Mouse (Mus musculus): ENCODE measurements around the gene Snx11. TPM values are rescaled to one million over a fixed set of nuclear protein-coding genes. Genes with fewer than 3 reads are reported as not detected.

Gene Snx11
- polyA plus RNA-seq, 1 experiment from 2014 or later = 20.1 TPM

DNA sequence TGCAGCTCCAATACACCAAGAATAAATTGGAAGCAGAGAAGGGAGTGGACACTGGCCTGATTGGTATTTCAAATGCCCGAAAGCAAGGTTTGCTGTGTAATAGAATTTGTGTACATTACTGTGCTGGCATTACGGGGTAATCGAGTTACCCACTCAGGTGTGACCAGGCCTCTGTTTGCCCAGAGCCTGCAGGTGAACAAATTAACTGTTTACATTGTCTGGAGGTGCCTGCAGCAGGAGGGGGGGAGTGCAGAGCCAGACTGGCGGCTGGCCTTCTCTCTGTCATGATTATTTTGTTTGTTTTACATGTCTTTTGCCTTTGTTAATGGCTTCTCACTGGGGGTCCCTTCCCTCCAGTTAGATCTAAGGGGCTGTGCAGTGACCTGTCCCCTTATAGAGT, 44.7 kb downstream of the Snx11 start:
- WGBS = 33% methylated on average over 4 of the region's 4 CpGs
- peak; percentile 62 for ATAC-seq (ENCODE audit: low FRiP score, low TSS enrichment)
- Histone ChIP-seq H3K27me3 (ENCODE audit: insufficient read depth, low read length) (no peaks in the 10 kb centered on the region), H3K4me1 (ENCODE audit: insufficient read depth, low read length) (peaks cover 63% of the 10 kb centered on the region), H3K4me3 (ENCODE audit: low read length) (no peak overlapping the region), H3K4me2 (replicated peaks; ENCODE audit: low read depth, low read length) (no peak overlapping the region), H3K36me3 (ENCODE audit: insufficient read depth, low read length) (no peaks in the 10 kb centered on the region), H3K9ac (replicated peaks; ENCODE audit: low read length) (no peak overlapping the region), H3K9me3 (ENCODE audit: low read length) (no peaks in the 10 kb centered on the region), H3K27ac (ENCODE audit: low read length) (peak overlapping the region; percentile 78)

GRCm38 (mm10) chr11:96730327-96730726, 47.0 kb downstream of the Snx11 start:
- Histone ChIP-seq H3K9ac (replicated peaks; ENCODE audit: low read length) (no peak overlapping the region), H3K36me3 (ENCODE audit: insufficient read depth, low read length) (no peaks in the 10 kb centered on the region), H3K4me1 (ENCODE audit: insufficient read depth, low read length) (peaks cover 48% of the 10 kb centered on the region), H3K9me3 (ENCODE audit: low read length) (no peaks in the 10 kb centered on the region), H3K4me2 (replicated peaks; ENCODE audit: low read depth, low read length) (peak overlapping the region; percentile 4; the same call in 1 of the 2 replicates), H3K27me3 (ENCODE audit: insufficient read depth, low read length) (0 out of 2 replicates have a peak, but pooled peaks cover 3% of the 10 kb centered on the region), H3K4me3 (ENCODE audit: low read length) (no peak overlapping the region), H3K27ac (ENCODE audit: low read length) (peak overlapping the region; percentile 35; the same call in 1 of the 2 replicates)
- 29% methylated on average over 5 of the region's 5 CpGs for WGBS
- no peak for ATAC-seq (ENCODE audit: low FRiP score, low TSS enrichment)

GRCm38 (mm10) chr11:96729462-96729861, 47.9 kb downstream of the Snx11 start:
- Histone ChIP-seq H3K27me3 (ENCODE audit: insufficient read depth, low read length) (0 out of 2 replicates have a peak, but pooled peaks cover 3% of the 10 kb centered on the region), H3K27ac (ENCODE audit: low read length) (no peak overlapping the region), H3K36me3 (ENCODE audit: insufficient read depth, low read length) (no peaks in the 10 kb centered on the region), H3K9ac (replicated peaks; ENCODE audit: low read length) (no peak overlapping the region), H3K4me2 (replicated peaks; ENCODE audit: low read depth, low read length) (peak overlapping the region; percentile 20; the same call in 1 of the 2 replicates), H3K4me3 (ENCODE audit: low read length) (no peak overlapping the region), H3K9me3 (ENCODE audit: low read length) (no peaks in the 10 kb centered on the region), H3K4me1 (ENCODE audit: insufficient read depth, low read length) (peaks cover 47% of the 10 kb centered on the region)
- 26% methylated on average over 9 of the region's 9 CpGs for WGBS
- ATAC-seq (ENCODE audit: low FRiP score, low TSS enrichment) = no peak

DNA sequence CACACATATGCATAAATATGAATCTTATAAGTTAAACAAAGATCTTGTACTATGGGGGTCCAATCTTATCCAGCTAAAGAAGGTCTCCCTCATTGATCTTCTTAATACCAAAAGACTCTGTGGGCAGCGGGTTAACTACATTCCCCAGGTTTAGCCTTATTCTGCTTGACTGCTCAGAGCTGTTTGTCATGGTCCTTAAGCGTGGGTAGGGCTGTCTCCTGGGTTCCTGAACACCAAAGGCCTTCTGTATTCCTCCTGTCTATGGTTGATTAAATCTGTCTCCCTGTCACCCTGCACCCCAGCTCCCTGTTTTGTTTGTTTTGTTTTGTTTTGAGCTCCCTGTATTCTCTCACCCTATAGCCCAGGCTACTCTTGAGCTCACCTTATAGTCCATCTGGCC, 48.8 kb downstream of the Snx11 start:
- WGBS = 28% methylated on average over 2 of the region's 2 CpGs
- 0 out of 2 replicates have a peak, but pooled peaks have one; percentile 60 for ATAC-seq (ENCODE audit: low FRiP score, low TSS enrichment)
- Histone ChIP-seq H3K4me3 (ENCODE audit: low read length) (no peak overlapping the region), H3K9ac (replicated peaks; ENCODE audit: low read length) (no peak overlapping the region), H3K27ac (ENCODE audit: low read length) (no peak overlapping the region), H3K4me1 (ENCODE audit: insufficient read depth, low read length) (peaks cover 45% of the 10 kb centered on the region), H3K9me3 (ENCODE audit: low read length) (no peaks in the 10 kb centered on the region), H3K27me3 (ENCODE audit: insufficient read depth, low read length) (0 out of 2 replicates have a peak, but pooled peaks cover 3% of the 10 kb centered on the region), H3K36me3 (ENCODE audit: insufficient read depth, low read length) (no peaks in the 10 kb centered on the region), H3K4me2 (replicated peaks; ENCODE audit: low read depth, low read length) (no peak overlapping the region)

DNA sequence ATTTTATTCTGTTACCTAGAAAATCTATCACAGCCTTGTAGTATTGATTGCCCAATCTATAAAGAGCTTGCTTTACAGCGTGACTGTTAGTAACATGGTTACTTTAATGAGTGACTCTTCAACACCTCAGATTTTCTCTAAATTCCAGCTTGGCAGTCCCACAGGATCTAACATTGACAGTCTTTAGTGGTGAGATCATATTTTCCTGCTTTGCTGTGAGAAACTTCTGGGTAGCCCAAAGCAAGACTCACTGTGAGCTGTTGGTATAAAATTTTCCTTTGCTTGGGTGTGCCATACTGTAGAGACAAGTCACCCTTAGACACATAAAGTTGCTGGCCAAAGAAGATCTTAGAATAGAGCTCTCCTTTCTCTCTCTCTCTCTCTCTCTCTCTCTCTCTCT, 51.5 kb downstream of the Snx11 start:
- no peaks in the 10 kb centered on the region for H3K36me3 ChIP-seq (ENCODE audit: insufficient read depth, low read length)
- WGBS = 84% methylated on average over 1 of the region's 1 CpGs
- no peak for ATAC-seq (ENCODE audit: low FRiP score, low TSS enrichment)

DNA sequence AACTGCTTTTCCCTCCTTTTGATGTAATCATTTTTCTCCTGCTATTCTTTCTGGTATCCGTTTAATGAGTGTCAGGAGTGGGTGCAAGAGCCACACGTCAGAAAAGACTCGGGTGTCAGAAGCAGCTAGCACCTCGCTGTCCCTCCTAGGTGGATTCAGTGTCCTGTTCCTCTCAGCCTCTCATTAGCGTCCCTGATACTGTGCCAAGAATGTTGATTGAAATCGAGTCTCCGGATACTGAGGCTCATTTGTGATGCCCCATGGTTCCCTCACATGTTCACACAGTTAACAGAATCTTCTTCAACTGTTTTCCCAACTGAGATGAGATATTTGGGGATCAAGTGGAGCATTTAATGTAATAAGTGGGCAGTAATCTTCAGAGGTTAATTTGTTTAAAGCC, 58.8 kb downstream of the Snx11 start:
- Histone ChIP-seq H3K27ac (ENCODE audit: low read length) (no peak overlapping the region), H3K9me3 (ENCODE audit: low read length) (no peaks in the 10 kb centered on the region), H3K36me3 (ENCODE audit: insufficient read depth, low read length) (no peaks in the 10 kb centered on the region), H3K9ac (replicated peaks; ENCODE audit: low read length) (no peak overlapping the region), H3K27me3 (ENCODE audit: insufficient read depth, low read length) (no peaks in the 10 kb centered on the region), H3K4me1 (ENCODE audit: insufficient read depth, low read length) (peaks cover 5% of the 10 kb centered on the region; the same call in 1 of the 2 replicates), H3K4me3 (ENCODE audit: low read length) (no peak overlapping the region), H3K4me2 (replicated peaks; ENCODE audit: low read depth, low read length) (no peak overlapping the region)
- no peak for ATAC-seq (ENCODE audit: low FRiP score, low TSS enrichment)
- WGBS = 40% methylated on average over 7 of the region's 7 CpGs

More for the DNA sequence above, 51.5 kb downstream of the Snx11 start:
- Histone ChIP-seq H3K9ac (replicated peaks; ENCODE audit: low read length) (no peak overlapping the region), H3K4me1 (ENCODE audit: insufficient read depth, low read length) (peaks cover 26% of the 10 kb centered on the region), H3K9me3 (ENCODE audit: low read length) (no peaks in the 10 kb centered on the region), H3K27ac (ENCODE audit: low read length) (no peak overlapping the region), H3K27me3 (ENCODE audit: insufficient read depth, low read length) (0 out of 2 replicates have a peak, but pooled peaks cover 3% of the 10 kb centered on the region), H3K4me3 (ENCODE audit: low read length) (no peak overlapping the region), H3K4me2 (replicated peaks; ENCODE audit: low read depth, low read length) (no peak overlapping the region)

Other genes with a start within 250 kb of the Snx11 start
- 109 and 121 TPM in 2 replicates for gene Cbx1, start 11.6 kb upstream of the Snx11 start, polyA plus RNA-seq (2015; fragmentation: Nextera tagmentation; extraction: Ambion mirVana)
- 93.9 and 96.8 TPM in 2 replicates for gene Nfe2l1, start 52.4 kb upstream of the Snx11 start, polyA plus RNA-seq (2015; fragmentation: Nextera tagmentation; extraction: Ambion mirVana)
- gene Copz2, start 72.3 kb upstream of the Snx11 start, polyA plus RNA-seq (2015; fragmentation: Nextera tagmentation; extraction: Ambion mirVana) = 115 and 117 TPM in 2 replicates
- 83.7 and 88.3 TPM in 2 replicates for gene Cdk5rap3, start 138.9 kb upstream of the Snx11 start, polyA plus RNA-seq (2015; fragmentation: Nextera tagmentation; extraction: Ambion mirVana)
- 52.5 and 55.8 TPM in 2 replicates for gene Prr15l, start 150.5 kb upstream of the Snx11 start, polyA plus RNA-seq (2015; fragmentation: Nextera tagmentation; extraction: Ambion mirVana)
- gene Pnpo, start 166.4 kb upstream of the Snx11 start, polyA plus RNA-seq (2015; fragmentation: Nextera tagmentation; extraction: Ambion mirVana) = 38.0 TPM in 2 replicates
- 21.2 and 25.1 TPM in 2 replicates for gene Sp2, start 205.4 kb upstream of the Snx11 start, polyA plus RNA-seq (2015; fragmentation: Nextera tagmentation; extraction: Ambion mirVana)
- gene Sp6, start 235.8 kb upstream of the Snx11 start, polyA plus RNA-seq (2015; fragmentation: Nextera tagmentation; extraction: Ambion mirVana) = 1.6 and 2.0 TPM in 2 replicates